Mouse (Mus musculus): Measurements from ENCODE around the gene Gm20604. TPM values are rescaled to one million over a fixed set of nuclear protein-coding genes. Genes with fewer than 3 reads are reported as not detected.

Gm20604 gene
- polyA plus RNA-seq, 1 experiment from 2014 or later: 16.8 TPM

- Histone ChIP-seq H3K27me3 (ENCODE audit: control insufficient read depth, insufficient read depth, low read length) (no peaks in the 10 kb centered on the region), H3K9me3 (ENCODE audit: control insufficient read depth, low read length) (no peaks in the 10 kb centered on the region), H3K4me2 (ENCODE audit: low read length) (no peak overlapping the region; the same call in 1 of the 2 replicates), H3K27ac (replicated peaks in 1 of 2; ENCODE audit: control insufficient read depth in 1 of 2, insufficient read depth in 1 of 2, low read depth in 2 of 2, low read length in 2 of 2) (no peak overlapping the region), H3K36me3 (ENCODE audit: control insufficient read depth, insufficient read depth, low read length) (no peaks in the 10 kb centered on the region), H3K4me1 (ENCODE audit: control insufficient read depth in 2 of 2, insufficient read depth in 2 of 2, low read length in 2 of 2) (peaks cover 0 to 5% of the 10 kb centered on the region in 2 experiments; a peak in 1 of 4 replicates), H3K9ac (ENCODE audit: low read length) (no peak overlapping the region), H3K4me3 (ENCODE audit: control insufficient read depth in 1 of 2, insufficient read depth in 1 of 2, low read depth in 1 of 2, low read length in 2 of 2) (no peak overlapping the region)
- no peak for ATAC-seq (ENCODE audit: insufficient number of reproducible peaks, insufficient read depth, low FRiP score, low read depth)
- 28% methylated on average over 6 of the region's 6 CpGs for WGBS
These were observed 34.6 kb downstream of the Gm20604 start for GRCm38 (mm10) chr12:102723861-102724260.

GRCm38 (mm10) chr12:102722966-102723365, 35.5 kb downstream of the Gm20604 start:
- H3K4me3 ChIP-seq (ENCODE audit: control insufficient read depth in 1 of 2, insufficient read depth in 1 of 2, low read depth in 1 of 2, low read length in 2 of 2): no peak overlapping the region
- no peak overlapping the region for H3K9ac ChIP-seq (ENCODE audit: low read length)
- H3K9me3 ChIP-seq (ENCODE audit: control insufficient read depth, low read length): no peaks in the 10 kb centered on the region
- no peak overlapping the region for H3K4me2 ChIP-seq (ENCODE audit: low read length)
- peaks cover 0 to 5% of the 10 kb centered on the region in 2 experiments; a peak in 1 of 4 replicates for H3K4me1 ChIP-seq (ENCODE audit: control insufficient read depth in 2 of 2, insufficient read depth in 2 of 2, low read length in 2 of 2)
- ATAC-seq (ENCODE audit: insufficient number of reproducible peaks, insufficient read depth, low FRiP score, low read depth): no peak
- no peaks in the 10 kb centered on the region for H3K36me3 ChIP-seq (ENCODE audit: control insufficient read depth, insufficient read depth, low read length)
- no peak overlapping the region for H3K27ac ChIP-seq (replicated peaks in 1 of 2; ENCODE audit: control insufficient read depth in 1 of 2, insufficient read depth in 1 of 2, low read depth in 2 of 2, low read length in 2 of 2)
- 79% methylated on average over 8 of the region's 8 CpGs for WGBS
- H3K27me3 ChIP-seq (ENCODE audit: control insufficient read depth, insufficient read depth, low read length): no peaks in the 10 kb centered on the region

- H3K27ac ChIP-seq (replicated peaks in 1 of 2; ENCODE audit: control insufficient read depth in 1 of 2, insufficient read depth in 1 of 2, low read depth in 2 of 2, low read length in 2 of 2): no peak overlapping the region
- H3K4me2 ChIP-seq (ENCODE audit: low read length): no peak overlapping the region
- 0 out of 2 replicates have a peak, but pooled peaks have one; percentile 18 for ATAC-seq (ENCODE audit: insufficient number of reproducible peaks, insufficient read depth, low FRiP score, low read depth)
- WGBS: 65% methylated on average over 11 of the region's 11 CpGs
- H3K4me3 ChIP-seq (ENCODE audit: control insufficient read depth in 1 of 2, insufficient read depth in 1 of 2, low read depth in 1 of 2, low read length in 2 of 2): no peak overlapping the region
- no peaks in the 10 kb centered on the region for H3K27me3 ChIP-seq (ENCODE audit: control insufficient read depth, insufficient read depth, low read length)
- H3K9me3 ChIP-seq (ENCODE audit: control insufficient read depth, low read length): no peaks in the 10 kb centered on the region
- H3K36me3 ChIP-seq (ENCODE audit: control insufficient read depth, insufficient read depth, low read length): no peaks in the 10 kb centered on the region
- no peak overlapping the region for H3K9ac ChIP-seq (ENCODE audit: low read length)
- H3K4me1 ChIP-seq (ENCODE audit: control insufficient read depth in 2 of 2, insufficient read depth in 2 of 2, low read length in 2 of 2): peaks cover 0 to 5% of the 10 kb centered on the region in 2 experiments; a peak in 1 of 4 replicates
These were observed 36.0 kb downstream of the Gm20604 start for GRCm38 (mm10) chr12:102722451-102722850.

GRCm38 (mm10) chr12:102719552-102720315, 38.7 kb downstream of the Gm20604 start:
- no peak for ATAC-seq (ENCODE audit: insufficient number of reproducible peaks, insufficient read depth, low FRiP score, low read depth)
- H3K9ac ChIP-seq (ENCODE audit: low read length): no peak overlapping the region
- H3K4me3 ChIP-seq (ENCODE audit: control insufficient read depth in 1 of 2, insufficient read depth in 1 of 2, low read depth in 1 of 2, low read length in 2 of 2): no peak overlapping the region
- H3K4me2 ChIP-seq (ENCODE audit: low read length): peak overlapping the region; percentile 25; the same call in 1 of the 2 replicates
- 30% methylated on average over 13 of the region's 13 CpGs for WGBS
- H3K27me3 ChIP-seq (ENCODE audit: control insufficient read depth, insufficient read depth, low read length): no peaks in the 10 kb centered on the region
- no peak overlapping the region for H3K27ac ChIP-seq (replicated peaks in 1 of 2; ENCODE audit: control insufficient read depth in 1 of 2, insufficient read depth in 1 of 2, low read depth in 2 of 2, low read length in 2 of 2)
- no peaks in the 10 kb centered on the region for H3K36me3 ChIP-seq (ENCODE audit: control insufficient read depth, insufficient read depth, low read length)
- H3K4me1 ChIP-seq (ENCODE audit: control insufficient read depth in 2 of 2, insufficient read depth in 2 of 2, low read length in 2 of 2): peaks cover 0 to 5% of the 10 kb centered on the region in 2 experiments; a peak in 1 of 4 replicates
- no peaks in the 10 kb centered on the region for H3K9me3 ChIP-seq (ENCODE audit: control insufficient read depth, low read length)

GRCm38 (mm10) chr12:102714654-102715395, 43.6 kb downstream of the Gm20604 start:
- H3K27ac ChIP-seq (replicated peaks in 1 of 2; ENCODE audit: control insufficient read depth in 1 of 2, insufficient read depth in 1 of 2, low read depth in 2 of 2, low read length in 2 of 2): no peak overlapping the region
- no peak for ATAC-seq (ENCODE audit: insufficient number of reproducible peaks, insufficient read depth, low FRiP score, low read depth)
- no peak overlapping the region for H3K9ac ChIP-seq (ENCODE audit: low read length)
- H3K4me2 ChIP-seq (ENCODE audit: low read length): no peak overlapping the region
- no peaks in the 10 kb centered on the region for H3K27me3 ChIP-seq (ENCODE audit: control insufficient read depth, insufficient read depth, low read length)
- H3K4me3 ChIP-seq (ENCODE audit: control insufficient read depth in 1 of 2, insufficient read depth in 1 of 2, low read depth in 1 of 2, low read length in 2 of 2): no peak overlapping the region
- WGBS: 83% methylated on average over 10 of the region's 10 CpGs
- H3K4me1 ChIP-seq (ENCODE audit: control insufficient read depth in 2 of 2, insufficient read depth in 2 of 2, low read length in 2 of 2): no peaks in the 10 kb centered on the region; a peak in 1 of 4 replicates
- H3K36me3 ChIP-seq (ENCODE audit: control insufficient read depth, insufficient read depth, low read length): no peaks in the 10 kb centered on the region
- no peaks in the 10 kb centered on the region for H3K9me3 ChIP-seq (ENCODE audit: control insufficient read depth, low read length)

GRCm38 (mm10) chr12:102714116-102714515, 44.4 kb downstream of the Gm20604 start:
- no peak overlapping the region for H3K4me2 ChIP-seq (ENCODE audit: low read length)
- no peaks in the 10 kb centered on the region for H3K27me3 ChIP-seq (ENCODE audit: control insufficient read depth, insufficient read depth, low read length)
- H3K9me3 ChIP-seq (ENCODE audit: control insufficient read depth, low read length): no peaks in the 10 kb centered on the region
- ATAC-seq (ENCODE audit: insufficient number of reproducible peaks, insufficient read depth, low FRiP score, low read depth): no peak
- H3K4me3 ChIP-seq (ENCODE audit: control insufficient read depth in 1 of 2, insufficient read depth in 1 of 2, low read depth in 1 of 2, low read length in 2 of 2): no peak overlapping the region
- H3K9ac ChIP-seq (ENCODE audit: low read length): no peak overlapping the region
- H3K36me3 ChIP-seq (ENCODE audit: control insufficient read depth, insufficient read depth, low read length): no peaks in the 10 kb centered on the region
- H3K4me1 ChIP-seq (ENCODE audit: control insufficient read depth in 2 of 2, insufficient read depth in 2 of 2, low read length in 2 of 2): no peaks in the 10 kb centered on the region; a peak in 1 of 4 replicates
- 82% methylated on average over 2 of the region's 2 CpGs for WGBS
- H3K27ac ChIP-seq (replicated peaks in 1 of 2; ENCODE audit: control insufficient read depth in 1 of 2, insufficient read depth in 1 of 2, low read depth in 2 of 2, low read length in 2 of 2): no peak overlapping the region

- Histone ChIP-seq H3K36me3 (ENCODE audit: control insufficient read depth, insufficient read depth, low read length) (no peaks in the 10 kb centered on the region), H3K27me3 (ENCODE audit: control insufficient read depth, insufficient read depth, low read length) (no peaks in the 10 kb centered on the region), H3K9ac (ENCODE audit: low read length) (no peak overlapping the region), H3K4me3 (ENCODE audit: control insufficient read depth in 1 of 2, insufficient read depth in 1 of 2, low read depth in 1 of 2, low read length in 2 of 2) (no peak overlapping the region), H3K4me1 (ENCODE audit: control insufficient read depth in 2 of 2, insufficient read depth in 2 of 2, low read length in 2 of 2) (peaks cover under 1 to 3% of the 10 kb centered on the region in 2 experiments; a peak in 1 of 4 replicates), H3K9me3 (ENCODE audit: control insufficient read depth, low read length) (no peaks in the 10 kb centered on the region), H3K27ac (replicated peaks in 1 of 2; ENCODE audit: control insufficient read depth in 1 of 2, insufficient read depth in 1 of 2, low read depth in 2 of 2, low read length in 2 of 2) (no peak overlapping the region), H3K4me2 (ENCODE audit: low read length) (no peak overlapping the region)
- WGBS: 62% methylated on average over 20 of the region's 20 CpGs
- no peak for ATAC-seq (ENCODE audit: insufficient number of reproducible peaks, insufficient read depth, low FRiP score, low read depth)
These were observed 45.2 kb downstream of the Gm20604 start for GRCm38 (mm10) chr12:102713153-102713865.
